Comparison of ENCODE assay signal across 8 mouse cellular contexts in the genomic region with DNA sequence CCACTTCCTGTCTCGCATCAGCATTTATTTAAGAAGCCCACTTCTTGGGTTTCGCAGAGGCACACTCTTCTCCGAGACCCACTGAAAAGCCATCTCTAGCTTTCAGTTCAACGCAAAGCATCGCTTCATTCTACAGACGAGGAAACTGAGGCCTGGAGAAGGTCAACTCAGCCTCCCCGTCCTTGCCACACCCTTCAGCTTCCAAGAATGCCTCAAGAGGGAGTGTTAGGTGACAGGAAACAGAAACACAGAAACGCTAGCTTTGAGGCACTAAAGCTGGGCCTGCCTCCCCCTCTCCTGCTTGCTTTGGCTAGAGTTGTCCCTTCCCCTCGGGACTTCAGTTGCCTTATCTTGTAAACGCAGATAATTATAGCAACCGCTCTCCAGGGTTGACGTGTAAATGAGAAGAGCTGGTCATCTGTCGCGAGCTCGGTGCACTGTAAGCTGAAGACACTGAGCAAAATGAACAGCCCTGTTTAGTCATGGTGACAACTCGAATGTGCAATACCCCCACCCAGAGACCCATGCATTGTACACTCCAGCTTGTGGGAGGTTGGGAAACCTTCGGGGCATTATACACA. TPM values are rescaled to one million over a fixed set of nuclear protein-coding genes. Genes with fewer than 3 reads are reported as not detected.
DNase-seq lines count a peak whose midpoint lies in the region; ATAC-seq and TF ChIP-seq lines count a peak whose summit lies in the region.

No protein-coding gene starts in this region.

- no peaks in the 10 kb centered on the region for H3K27me3 ChIP-seq in E14TG2a.4 (ENCODE audit: insufficient read depth, low read length)
- H3K27me3 ChIP-seq in lung, embryonic 14.5 days (ENCODE audit: insufficient read depth, low read length), result no peaks in the 10 kb centered on the region
- H3K27me3 ChIP-seq in hindbrain, postnatal 0 days (ENCODE audit: insufficient read depth, low read length), result no peaks in the 10 kb centered on the region

- 29% methylated on average over 17 of the region's 17 CpGs for WGBS in lung, embryonic 14.5 days
- 58% methylated on average over 17 of the region's 17 CpGs for WGBS in hindbrain, postnatal 0 days

- H3K4me3 ChIP-seq in E14TG2a.4 (replicated peaks; ENCODE audit: low read length), result peak overlapping the region; percentile 14; the same call in 1 of the 2 replicates
- no peak overlapping the region for H3K4me3 ChIP-seq in bone marrow macrophage, adult 2 months (ENCODE audit: insufficient read depth, low read length)
- H3K4me3 ChIP-seq in lung, embryonic 14.5 days (ENCODE audit: low read depth, low read length), result no peak overlapping the region
- H3K4me3 ChIP-seq in hindbrain, postnatal 0 days (ENCODE audit: low read length), result no peak overlapping the region

- H3K27ac ChIP-seq in bone marrow macrophage, adult 2 months (ENCODE audit: insufficient read depth, low read depth, low read length), result peak overlapping the region; percentile 79
- H3K27ac ChIP-seq in lung, embryonic 14.5 days (ENCODE audit: low read depth), result peak overlapping the region; percentile 82
- no peak overlapping the region for H3K27ac ChIP-seq in hindbrain, postnatal 0 days

- no peak for TF ChIP-seq POLR2A in bone marrow macrophage, adult 2 months (IDR thresholded peaks at IDR 0.05; ENCODE audit: borderline replicate concordance, low read depth, low read length)

- no peak overlapping the region for H3K9ac ChIP-seq in lung, embryonic 14.5 days
- no peak overlapping the region for H3K9ac ChIP-seq in hindbrain, postnatal 0 days (replicated peaks; ENCODE audit: low read length)

- intact Hi-C loops in heart, postnatal 14 days (cut with DNase I), result no loop called here

- H3K4me1 ChIP-seq in E14TG2a.4 (replicated peaks; ENCODE audit: low read depth, low read length), result peaks cover 65% of the 10 kb centered on the region
- H3K4me1 ChIP-seq in bone marrow macrophage, adult 2 months (ENCODE audit: control insufficient read depth, insufficient read depth, low read length), result peaks cover 27% of the 10 kb centered on the region
- H3K4me1 ChIP-seq in lung, embryonic 14.5 days (ENCODE audit: insufficient read depth), result peaks cover 4% of the 10 kb centered on the region; the same call in 1 of the 2 replicates
- H3K4me1 ChIP-seq in hindbrain, postnatal 0 days (ENCODE audit: insufficient read depth, low read length), result no peaks in the 10 kb centered on the region

- peaks cover 36% of the 10 kb centered on the region for H3K36me3 ChIP-seq in E14TG2a.4 (ENCODE audit: insufficient read depth, low read length)
- H3K36me3 ChIP-seq in lung, embryonic 14.5 days (ENCODE audit: insufficient read depth), result peaks cover 28% of the 10 kb centered on the region
- H3K36me3 ChIP-seq in hindbrain, postnatal 0 days (ENCODE audit: insufficient read depth, low read length), result peaks cover 4% of the 10 kb centered on the region; the same call in 1 of the 2 replicates

- DNase-seq in heart, postnatal 14 days, result peak; percentile 59 to 71
- peak; percentile 87 for DNase-seq in lung, embryonic 14.5 days
- DNase-seq in frontal cortex, postnatal 25 days (ENCODE audit: low spot score in 2 of 2), result no peak
- no peak for DNase-seq in cerebellum, adult 9-10 months
- no peak for DNase-seq in hindbrain, postnatal 0 days (ENCODE audit: low spot score)
- no peak for DNase-seq in thymus, postnatal 36 days

- H3K4me2 ChIP-seq in lung, embryonic 14.5 days, result peak overlapping the region; percentile 24; the same call in 1 of the 2 replicates
- H3K4me2 ChIP-seq in hindbrain, postnatal 0 days (ENCODE audit: low read depth, low read length), result no peak overlapping the region

- peak; percentile 63 for ATAC-seq in lung, embryonic 14.5 days (ENCODE audit: insufficient read depth)
- ATAC-seq in hindbrain, postnatal 0 days, result no peak

- TF ChIP-seq CTCF in E14TG2a.4 (conservative IDR thresholded peaks at IDR 0.05; ENCODE audit: low read length), result no peak
- TF ChIP-seq CTCF in bone marrow macrophage, adult 2 months (IDR thresholded peaks at IDR 0.05; ENCODE audit: low read depth, low read length), result no peak
- no peak for TF ChIP-seq CTCF in lung, embryonic 14.5 days (IDR thresholded peaks at IDR 0.05; ENCODE audit: low read depth)
- no peak for TF ChIP-seq CTCF in hindbrain, postnatal 0 days (IDR thresholded peaks at IDR 0.05; ENCODE audit: low read depth)

- no peaks in the 10 kb centered on the region for H3K9me3 ChIP-seq in E14TG2a.4 (ENCODE audit: low read length)
- H3K9me3 ChIP-seq in lung, embryonic 14.5 days (ENCODE audit: low read depth, low read length), result no peaks in the 10 kb centered on the region
- no peaks in the 10 kb centered on the region for H3K9me3 ChIP-seq in hindbrain, postnatal 0 days (ENCODE audit: low read length)

RNA-seq across cellular contexts. Expression of a gene that starts 39.9 kb away (rescaled TPM):
- 129 and 141 TPM in 2 replicates for polyA plus RNA-seq in bone marrow macrophage, adult 2 months (2012; ENCODE audit: insufficient read depth, insufficient read length, missing spikeins)
- 10 to 100 TPM; 74.7 to 82.1 TPM for total RNA-seq in heart, postnatal 14 days (2021)
- 201 and 224 TPM in 2 replicates for polyA plus RNA-seq in lung, embryonic 14.5 days (2014; fragmentation: Nextera tagmentation; extraction: Ambion mirVana)
- 20.8 and 21.2 TPM in 2 replicates for total RNA-seq in hindbrain, postnatal 0 days (2014; rRNA removed)
- 173 and 174 TPM in 2 replicates for polyA plus RNA-seq in hindbrain, postnatal 0 days (2015; fragmentation: Nextera tagmentation; extraction: Ambion mirVana)

RNA-seq across cellular contexts. Expression of a gene that starts 40.6 kb away (rescaled TPM):
- polyA plus RNA-seq in bone marrow macrophage, adult 2 months (2012; ENCODE audit: insufficient read depth, insufficient read length, missing spikeins), result 121 and 131 TPM in 2 replicates
- total RNA-seq in heart, postnatal 14 days (2021), result 100 to 1,000 TPM; 251 to 264 TPM
- 128 and 133 TPM in 2 replicates for polyA plus RNA-seq in lung, embryonic 14.5 days (2014; fragmentation: Nextera tagmentation; extraction: Ambion mirVana)
- total RNA-seq in hindbrain, postnatal 0 days (2014; rRNA removed), result 64.7 and 70.1 TPM in 2 replicates
- polyA plus RNA-seq in hindbrain, postnatal 0 days (2015; fragmentation: Nextera tagmentation; extraction: Ambion mirVana), result 57.1 and 59.7 TPM in 2 replicates

Comparison
In these comparisons a context has a peak if more than half of its experiments do, and no peak if none do; other contexts are left out.
1. DNase-seq: peak in heart, postnatal 14 days (2 of 2) and lung, embryonic 14.5 days (single experiment); none in frontal cortex, postnatal 25 days (0 of 2), cerebellum, adult 9-10 months (single experiment), hindbrain, postnatal 0 days (single experiment) and thymus, postnatal 36 days (0 of 2).